Mouse (Mus musculus): ENCODE data around the gene Hoxc11. TPM values are rescaled to one million over a fixed set of nuclear protein-coding genes. Genes with fewer than 3 reads are reported as not detected.

The Hoxc11 gene
- not detected in 2 replicates for polyA plus RNA-seq (2012)

DNA sequence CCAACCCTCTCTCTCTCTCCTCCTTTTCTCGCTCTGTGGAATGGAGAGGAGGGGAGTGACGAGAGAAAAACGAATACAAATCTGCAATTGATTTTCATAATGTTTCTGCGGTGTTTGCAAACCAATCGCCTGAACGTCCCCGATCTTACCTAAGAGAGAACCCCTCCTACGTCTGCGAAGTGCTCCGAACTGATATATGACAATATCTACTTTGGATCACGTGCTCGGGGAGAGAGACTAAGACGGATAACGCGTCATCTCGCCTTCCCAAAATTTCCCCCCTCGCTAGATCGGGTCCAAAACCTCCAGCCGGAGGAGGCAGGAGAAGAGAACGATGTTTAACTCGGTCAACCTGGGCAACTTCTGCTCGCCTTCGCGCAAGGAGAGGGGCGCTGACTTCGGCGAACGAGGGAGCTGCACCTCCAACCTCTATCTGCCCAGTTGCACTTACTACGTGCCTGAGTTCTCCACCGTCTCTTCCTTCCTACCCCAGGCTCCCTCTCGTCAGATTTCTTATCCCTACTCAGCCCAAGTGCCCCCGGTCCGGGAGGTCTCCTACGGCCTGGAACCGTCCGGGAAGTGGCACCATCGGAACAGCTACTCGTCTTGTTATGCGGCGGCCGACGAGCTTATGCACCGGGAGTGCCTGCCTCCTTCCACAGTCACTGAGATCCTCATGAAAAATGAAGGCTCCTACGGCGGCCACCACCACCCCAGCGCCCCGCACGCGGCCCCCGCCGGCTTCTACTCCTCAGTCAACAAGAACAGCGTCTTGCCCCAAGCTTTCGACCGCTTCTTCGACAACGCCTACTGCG, at the start of gene Hoxc11:
Hoxc11 (plus strand) TSS at position 236 of the 815 bp plus-strand sequence.

DNA sequence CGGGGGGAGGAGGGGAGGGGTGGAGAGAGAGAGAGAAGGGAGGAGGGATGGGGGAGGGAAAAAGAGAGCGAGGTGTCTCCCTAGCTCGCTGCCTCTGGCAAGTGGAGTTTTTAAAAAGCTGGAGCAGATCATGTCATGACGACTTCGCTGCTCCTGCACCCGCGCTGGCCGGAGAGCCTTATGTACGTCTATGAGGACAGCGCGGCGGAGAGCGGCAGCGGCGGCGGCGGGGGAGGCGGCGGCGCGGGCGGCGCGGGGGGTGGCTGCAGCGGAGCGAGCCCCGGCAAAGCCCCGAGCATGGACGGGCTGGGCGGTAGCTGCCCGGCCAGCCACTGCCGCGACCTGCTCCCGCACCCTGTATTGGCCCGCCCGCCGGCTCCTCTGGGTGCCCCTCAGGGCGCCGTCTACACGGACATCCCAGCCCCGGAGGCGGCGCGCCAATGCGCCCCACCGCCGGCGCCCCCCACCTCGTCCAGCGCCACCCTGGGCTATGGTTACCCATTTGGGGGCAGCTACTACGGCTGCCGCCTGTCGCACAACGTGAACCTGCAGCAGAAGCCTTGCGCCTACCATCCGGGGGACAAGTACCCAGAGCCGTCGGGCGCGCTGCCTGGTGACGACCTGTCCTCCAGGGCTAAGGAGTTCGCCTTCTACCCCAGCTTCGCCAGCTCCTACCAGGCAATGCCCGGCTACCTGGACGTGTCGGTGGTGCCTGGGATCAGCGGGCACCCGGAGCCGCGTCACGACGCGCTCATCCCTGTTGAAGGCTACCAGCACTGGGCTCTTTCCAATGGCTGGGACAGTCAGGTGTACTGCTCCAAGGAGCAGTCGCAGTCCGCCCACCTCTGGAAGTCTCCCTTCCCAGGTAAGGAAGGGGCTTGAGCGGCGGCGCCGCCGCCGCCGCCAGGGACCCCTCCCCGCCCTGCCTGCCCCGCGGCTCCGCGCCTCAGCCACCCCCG, 32.9 kb upstream of the Hoxc11 start, which contains the start of gene Hoxc13:
Hoxc13 (plus strand) TSS at position 51 of the 959 bp plus-strand sequence.

DNA sequence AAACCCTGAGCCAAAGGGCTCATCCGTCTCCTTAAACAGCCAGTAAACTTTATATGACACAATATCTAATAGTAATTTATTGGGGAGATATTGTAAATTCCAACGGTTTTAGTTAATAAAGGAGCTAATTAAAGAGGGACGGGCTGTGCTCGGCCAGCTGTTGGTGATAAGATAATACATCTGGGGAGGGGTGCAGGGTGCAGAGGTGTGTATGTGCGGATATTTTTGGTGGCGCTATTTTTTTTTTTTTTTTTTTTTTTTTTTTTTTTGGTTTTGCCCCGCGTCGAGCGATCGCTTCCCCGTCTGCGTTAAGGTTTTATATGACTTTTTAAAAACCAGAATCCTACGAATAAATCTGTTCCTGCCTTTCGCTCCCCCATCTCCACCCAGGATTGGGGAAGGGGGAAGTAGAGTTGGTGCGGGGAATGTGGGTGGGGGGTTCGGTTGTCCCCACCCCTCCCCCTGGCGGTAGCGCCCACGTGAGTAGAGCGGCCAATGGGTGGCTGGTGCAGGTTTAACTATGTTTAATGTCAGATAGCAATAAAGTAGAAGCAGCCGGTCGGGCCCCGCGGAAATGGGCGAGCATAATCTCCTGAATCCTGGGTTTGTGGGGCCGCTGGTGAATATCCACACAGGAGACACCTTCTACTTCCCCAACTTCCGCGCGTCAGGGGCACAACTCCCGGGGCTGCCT, 17.8 kb upstream of the Hoxc11 start, which contains the start of gene Hoxc12:
Hoxc12 (plus strand) TSS at position 479 of the 694 bp plus-strand sequence.

DNA sequence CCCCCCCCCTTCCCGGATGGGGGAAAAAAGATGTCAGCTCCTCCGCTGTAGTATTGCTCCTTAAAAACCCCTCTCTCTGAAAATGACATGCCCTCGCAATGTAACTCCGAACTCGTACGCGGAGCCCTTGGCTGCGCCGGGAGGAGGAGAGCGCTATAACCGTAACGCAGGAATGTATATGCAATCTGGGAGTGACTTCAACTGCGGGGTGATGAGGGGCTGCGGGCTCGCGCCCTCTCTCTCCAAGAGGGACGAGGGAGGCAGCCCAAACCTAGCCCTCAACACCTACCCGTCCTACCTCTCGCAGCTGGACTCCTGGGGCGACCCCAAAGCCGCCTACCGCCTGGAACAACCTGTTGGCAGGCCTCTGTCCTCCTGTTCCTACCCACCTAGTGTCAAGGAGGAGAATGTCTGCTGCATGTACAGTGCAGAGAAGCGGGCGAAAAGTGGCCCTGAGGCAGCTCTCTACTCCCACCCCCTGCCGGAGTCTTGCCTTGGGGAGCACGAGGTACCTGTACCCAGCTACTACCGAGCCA, 12.6 kb downstream of the Hoxc11 start, which contains the start of gene Hoxc10:
Hoxc10 (plus strand) TSS at position 21 of the 536 bp plus-strand sequence.

DNA sequence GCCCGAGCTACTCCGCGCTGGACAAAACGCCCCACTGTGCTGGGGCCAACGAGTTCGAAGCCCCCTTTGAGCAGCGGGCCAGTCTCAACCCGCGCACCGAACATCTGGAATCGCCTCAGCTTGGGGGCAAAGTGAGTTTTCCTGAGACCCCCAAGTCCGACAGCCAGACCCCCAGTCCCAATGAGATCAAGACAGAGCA, 13.0 kb downstream of the Hoxc11 start, which contains the start of gene Hoxc5:
Hoxc5 (plus strand) TSS at position 132 of the 199 bp plus-strand sequence.

DNA sequence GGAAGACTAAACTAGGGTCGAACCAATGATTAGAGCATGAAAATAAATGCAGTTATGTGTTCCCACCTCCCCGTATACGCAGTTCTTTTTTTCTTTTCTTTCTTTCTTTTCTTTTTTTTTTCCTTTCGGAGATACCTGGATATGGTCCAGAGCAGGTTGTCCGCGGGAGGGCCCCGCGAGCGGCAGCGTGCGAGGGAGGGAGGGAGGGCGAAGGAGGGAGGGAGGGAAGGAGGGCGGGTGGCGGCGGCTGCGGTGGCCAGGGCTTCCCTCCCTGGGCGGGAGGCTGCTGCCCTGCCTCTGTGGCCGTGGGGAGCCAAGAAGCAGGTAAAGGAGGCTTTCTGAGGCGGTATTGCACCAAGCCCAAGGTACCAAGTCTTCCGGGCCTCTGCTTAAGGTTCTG, 21.9 kb downstream of the Hoxc11 start, which contains the start of gene Hoxc9:
Hoxc9 (plus strand) TSS at position 269 of the 400 bp plus-strand sequence.

DNA sequence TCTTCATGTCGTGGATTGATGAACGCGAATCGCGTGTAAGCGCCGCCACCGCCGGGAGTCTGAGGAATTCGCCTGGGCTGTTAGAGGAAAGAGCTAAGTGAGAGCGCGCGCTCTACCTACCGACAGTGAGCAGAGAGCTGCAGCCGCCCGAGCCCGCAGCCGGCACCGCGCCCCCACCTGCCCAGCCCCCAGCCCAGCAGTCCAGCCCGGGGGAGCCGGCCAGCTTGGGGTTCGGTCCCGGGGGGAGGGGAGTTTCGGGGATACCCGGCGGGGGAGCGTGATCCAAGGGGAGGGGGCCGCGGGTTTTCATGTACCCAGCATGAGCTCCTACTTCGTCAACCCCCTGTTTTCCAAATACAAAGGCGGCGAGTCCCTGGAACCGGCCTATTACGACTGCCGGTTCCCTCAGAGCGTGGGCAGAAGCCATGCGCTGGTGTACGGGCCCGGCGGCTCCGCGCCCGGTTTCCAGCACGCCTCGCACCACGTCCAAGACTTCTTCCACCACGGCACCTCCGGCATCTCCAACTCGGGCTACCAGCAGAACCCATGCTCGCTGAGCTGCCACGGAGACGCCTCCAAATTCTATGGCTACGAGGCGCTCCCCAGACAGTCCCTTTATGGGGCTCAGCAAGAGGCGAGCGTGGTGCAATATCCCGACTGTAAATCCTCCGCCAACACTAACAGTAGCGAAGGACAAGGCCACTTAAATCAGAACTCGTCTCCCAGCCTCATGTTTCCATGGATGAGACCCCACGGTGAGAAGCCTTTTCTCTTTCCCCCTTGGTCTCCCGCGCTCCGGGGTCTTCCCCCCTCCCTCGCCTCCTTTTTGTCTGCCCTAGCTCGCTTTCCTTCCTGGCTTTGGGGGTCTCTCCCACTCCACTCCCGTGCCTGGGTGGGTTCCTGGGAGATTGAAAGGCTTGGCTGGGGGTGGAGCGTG, 36.5 kb downstream of the Hoxc11 start, which contains the start of gene Hoxc8:
Hoxc8 (plus strand) TSS at position 147 of the 937 bp plus-strand sequence.

DNA sequence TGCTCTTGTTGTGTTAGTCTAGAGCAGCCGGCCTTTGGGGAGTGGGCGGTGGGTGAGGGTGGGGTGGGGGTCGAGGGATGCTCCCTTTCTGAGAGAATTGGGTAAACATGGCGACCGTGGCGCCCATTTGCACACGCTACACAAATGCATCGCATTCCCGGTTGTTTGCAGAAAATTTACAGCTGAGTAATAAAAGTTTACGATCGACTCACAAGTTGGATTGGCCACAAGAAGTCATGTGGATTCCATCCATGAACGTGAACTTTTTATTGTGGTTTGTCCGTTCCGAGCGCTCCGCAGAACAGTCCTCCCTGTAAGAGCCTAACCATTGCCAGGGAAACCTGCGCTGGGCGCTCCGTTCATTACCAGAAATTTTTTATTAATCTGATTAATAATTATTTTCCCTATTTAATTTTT, 43.7 kb downstream of the Hoxc11 start, which contains the start of gene Hoxc6:
Hoxc6 (plus strand) TSS at position 319 of the 417 bp plus-strand sequence.

Other genes with a start within 250 kb of the Hoxc11 start
- 23.2 and 31.0 TPM in 2 replicates for gene Calcoco1, start 232.2 kb upstream of the Hoxc11 start, polyA plus RNA-seq (2012)
- 0.04 TPM in 1 of 2 replicates, not detected in the other for gene Hoxc13, start 33.3 kb upstream of the Hoxc11 start, polyA plus RNA-seq (2012)
- not detected in 2 replicates for gene Hoxc12, start 17.7 kb upstream of the Hoxc11 start, polyA plus RNA-seq (2012)
- gene Hoxc10, start 12.4 kb downstream of the Hoxc11 start, polyA plus RNA-seq (2012), result not detected in 2 replicates
- gene Hoxc5, start 13.0 kb downstream of the Hoxc11 start, polyA plus RNA-seq (2012), result 0.03 TPM in 1 of 2 replicates, not detected in the other
- 0.03 TPM in 1 of 2 replicates, not detected in the other for gene Hoxc9, start 22.0 kb downstream of the Hoxc11 start, polyA plus RNA-seq (2012)
- gene Hoxc8, start 36.2 kb downstream of the Hoxc11 start, polyA plus RNA-seq (2012), result not detected in 2 replicates
- 0.12 TPM in 1 of 2 replicates, not detected in the other for gene Hoxc6, start 43.8 kb downstream of the Hoxc11 start, polyA plus RNA-seq (2012)
- gene Hoxc4, start 64.5 kb downstream of the Hoxc11 start, polyA plus RNA-seq (2012), result 0.03 and 0.04 TPM in 2 replicates
- gene Smug1, start 212.7 kb downstream of the Hoxc11 start, polyA plus RNA-seq (2012), result 0.66 and 1.4 TPM in 2 replicates

All from megakaryocyte-erythroid progenitor cell, adult 5 weeks (primary cell).